Mouse (Mus musculus) c-Kit-positive CD71-positive TER-119-positive erythroid progenitor cells, embryonic 14.5 days (primary cell): Measurements from ENCODE around the gene Ttc6.

Experiments used
- DNase-seq: peaks from one replicate; pipeline ENCODE4 v3.0.0-alpha.2; 2013; ENCODE audit warnings: low spot score

Ttc6 gene

DNA sequence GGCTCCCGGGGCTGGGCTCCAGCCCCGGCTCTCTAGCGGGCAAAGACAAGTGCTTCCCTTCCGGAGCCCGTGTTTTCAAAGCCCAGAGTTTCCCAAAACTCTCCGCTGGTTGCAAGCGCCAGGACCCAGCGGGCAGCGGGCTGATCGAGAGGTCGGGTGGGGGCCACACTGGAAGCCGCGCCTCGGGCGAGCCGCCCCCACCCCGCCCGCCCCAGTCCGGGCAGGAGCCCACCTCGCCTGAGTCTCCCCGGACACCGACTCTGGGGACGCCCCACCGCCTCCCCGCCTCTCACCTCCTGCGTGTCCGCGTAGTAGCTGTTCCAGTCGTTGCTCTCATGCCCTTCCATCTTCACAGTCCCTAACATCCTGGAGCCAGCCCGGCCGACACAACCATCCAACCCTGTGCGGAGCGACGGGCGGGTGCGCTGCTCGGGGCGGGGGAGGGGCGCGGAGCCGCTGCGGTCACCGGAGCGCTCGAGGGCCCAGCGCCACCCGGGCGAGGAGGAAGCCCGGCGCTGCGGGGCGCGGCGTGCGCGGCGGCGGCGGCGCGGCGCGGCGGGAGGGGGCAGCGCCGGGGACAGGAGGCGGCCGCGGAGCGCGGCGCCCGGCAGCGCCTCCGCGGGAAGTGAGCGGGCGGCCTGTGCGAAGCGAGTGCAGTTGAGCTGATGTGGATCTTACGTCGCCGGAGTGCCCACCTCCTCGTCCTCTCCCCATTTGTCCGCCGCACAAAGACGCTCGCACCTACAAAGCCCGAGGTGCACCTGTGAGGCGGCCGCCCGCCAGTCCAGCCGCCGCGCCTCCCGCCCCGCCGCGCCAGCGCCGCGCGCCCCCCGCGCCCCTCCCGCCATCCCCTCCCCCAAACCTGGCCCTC is 18.3 kb upstream of the Ttc6 start:
- DNase-seq, result no peak

DNA sequence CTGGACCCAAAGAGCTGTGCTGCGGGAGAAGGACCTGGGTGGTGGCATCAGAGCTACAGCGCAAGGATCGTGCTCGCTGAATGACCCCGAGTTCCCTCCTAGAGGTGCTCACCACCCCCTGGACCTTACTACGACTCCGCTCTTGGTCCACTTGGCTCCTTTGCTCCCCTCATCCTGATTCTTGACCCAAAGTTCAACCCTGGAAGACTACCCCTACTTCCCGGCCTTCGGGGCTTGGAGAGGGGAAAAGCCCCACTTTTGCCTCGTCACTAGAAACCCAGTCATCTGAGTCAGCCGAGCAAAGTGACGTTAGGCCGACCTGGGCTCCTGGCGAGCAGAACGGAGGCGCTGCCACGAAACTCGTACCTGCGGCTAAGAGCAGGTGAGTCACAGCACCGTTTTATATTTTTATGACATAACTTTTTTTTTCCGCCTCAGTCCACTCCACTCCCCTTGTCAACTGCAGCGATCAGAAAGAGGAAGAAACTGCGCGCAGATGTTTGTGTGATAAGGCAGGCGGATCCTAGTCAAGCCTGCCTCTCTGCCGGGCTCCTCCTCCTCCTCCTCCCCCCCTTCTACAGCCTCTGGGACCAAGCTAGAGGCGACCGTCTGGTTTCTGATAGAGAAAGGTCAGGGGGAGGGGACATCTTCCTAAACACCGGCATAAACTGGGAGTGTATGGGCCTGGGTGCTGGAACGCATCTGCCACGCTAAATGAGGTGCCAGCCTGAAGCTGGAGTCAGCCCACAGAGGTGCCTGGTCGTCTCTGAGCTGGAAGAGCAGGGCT is 17.3 kb upstream of the Ttc6 start, which contains the start of gene Foxa1:
Gene Foxa1, minus strand, starts transcription at position 502 of the 787 bp plus-strand sequence.
- no peak for DNase-seq

DNA sequence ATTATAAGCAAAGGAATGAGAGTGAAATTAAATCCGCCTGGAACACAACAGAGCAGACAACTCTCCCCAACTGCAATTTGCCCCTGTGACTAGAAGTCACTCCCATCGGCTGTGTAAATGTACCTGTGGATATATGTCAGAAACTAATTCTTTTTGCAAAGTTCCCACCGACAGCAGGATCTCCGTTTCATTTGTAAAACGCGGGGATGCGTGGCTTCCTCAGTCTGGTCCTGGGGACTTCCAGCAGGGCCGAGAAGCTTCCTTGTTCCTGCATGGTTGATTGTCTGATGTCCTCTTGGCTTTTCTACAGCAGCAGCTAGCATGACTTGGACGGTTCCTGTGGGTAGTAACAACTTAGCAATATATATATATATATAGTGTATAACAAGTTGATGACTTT is 16.0 kb upstream of the Ttc6 start:
- no peak for DNase-seq

DNA sequence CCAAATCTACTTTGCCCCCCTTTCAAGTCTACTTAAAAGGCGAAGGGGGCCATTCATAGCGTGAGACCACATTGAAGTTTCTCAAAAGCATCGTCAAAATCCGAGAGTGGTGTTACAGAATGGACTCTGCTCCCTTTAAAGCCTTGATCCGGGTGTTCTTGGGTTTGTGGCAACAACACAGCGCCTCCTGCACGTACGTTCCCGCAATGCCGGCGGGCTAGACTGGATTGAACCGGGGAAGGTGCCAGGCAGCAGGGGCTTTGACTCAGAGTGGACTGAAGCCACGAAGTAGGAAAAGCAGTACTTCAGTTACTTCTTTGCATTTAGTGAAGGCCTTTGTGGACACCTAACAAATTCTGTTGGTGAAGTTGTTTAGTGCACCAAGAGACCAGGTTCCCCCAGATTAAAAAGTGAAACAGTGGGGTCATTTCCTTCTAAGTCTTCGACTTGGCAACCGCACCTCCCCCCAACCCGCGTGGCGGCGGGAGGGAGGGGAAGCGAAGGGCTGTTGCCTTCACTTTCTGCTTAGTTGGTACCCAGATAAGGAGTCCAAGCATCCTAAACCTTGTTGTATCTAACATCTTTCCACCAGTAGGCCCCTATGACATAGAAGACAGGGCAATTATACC is 15.4 kb upstream of the Ttc6 start:
- no peak for DNase-seq

DNA sequence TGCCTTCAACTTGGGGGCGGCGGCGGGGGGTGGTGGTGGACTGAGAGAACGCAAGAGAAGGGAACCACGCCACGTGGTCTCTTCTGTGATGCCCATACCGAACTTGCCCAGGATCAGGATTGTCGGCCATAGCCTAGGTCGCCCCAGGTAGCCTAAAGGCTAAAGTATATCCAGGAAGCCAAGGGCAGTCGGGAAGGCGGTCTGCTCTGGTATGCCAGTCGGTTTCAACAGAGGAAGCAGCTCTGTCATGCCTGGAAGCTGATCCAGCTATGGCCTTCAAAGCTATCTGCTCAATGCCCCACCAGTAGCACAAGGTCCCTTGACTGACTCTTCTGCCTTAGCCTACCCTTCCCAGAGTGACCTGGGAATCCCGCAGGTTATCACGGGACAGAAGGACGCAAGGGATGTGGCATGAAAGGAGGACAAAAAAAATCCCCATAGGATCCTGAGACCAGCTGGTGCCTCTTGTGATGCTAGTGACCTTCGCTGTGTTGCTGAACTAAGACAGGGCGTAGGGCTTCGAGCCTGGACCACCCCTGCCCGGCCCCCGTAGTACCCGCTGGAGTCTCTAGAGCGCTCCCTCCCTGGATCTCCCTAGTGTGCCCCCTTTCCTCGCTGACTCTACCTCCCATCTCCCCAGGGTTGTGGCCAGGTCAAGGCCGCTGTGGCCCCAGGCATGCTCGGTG is 14.8 kb upstream of the Ttc6 start:
- no peak for DNase-seq

DNA sequence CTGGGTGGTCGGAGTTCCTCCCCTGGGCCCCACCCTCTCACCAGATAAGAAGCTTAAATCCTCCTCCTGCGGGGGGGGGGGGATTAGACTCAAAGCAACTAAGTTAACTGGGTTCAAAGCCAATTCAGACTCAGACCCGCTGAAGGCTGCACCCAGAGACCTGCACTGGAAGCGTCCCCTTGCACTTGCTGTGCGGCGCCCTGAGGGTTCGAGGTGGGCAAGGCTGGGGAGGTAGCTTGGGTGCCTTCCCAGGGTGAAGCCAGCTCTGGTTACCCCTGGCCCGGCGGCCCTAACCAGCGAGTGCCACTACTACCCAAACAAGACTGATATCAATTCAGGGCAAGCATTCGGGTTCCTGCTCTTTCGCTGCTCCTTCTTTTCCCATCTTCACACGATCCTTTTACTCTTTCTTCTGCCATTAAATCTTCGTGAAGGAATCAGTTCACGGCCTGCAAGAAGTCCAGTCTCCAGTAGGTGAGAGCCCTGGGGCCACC is 14.2 kb upstream of the Ttc6 start:
- DNase-seq, result no peak

DNA sequence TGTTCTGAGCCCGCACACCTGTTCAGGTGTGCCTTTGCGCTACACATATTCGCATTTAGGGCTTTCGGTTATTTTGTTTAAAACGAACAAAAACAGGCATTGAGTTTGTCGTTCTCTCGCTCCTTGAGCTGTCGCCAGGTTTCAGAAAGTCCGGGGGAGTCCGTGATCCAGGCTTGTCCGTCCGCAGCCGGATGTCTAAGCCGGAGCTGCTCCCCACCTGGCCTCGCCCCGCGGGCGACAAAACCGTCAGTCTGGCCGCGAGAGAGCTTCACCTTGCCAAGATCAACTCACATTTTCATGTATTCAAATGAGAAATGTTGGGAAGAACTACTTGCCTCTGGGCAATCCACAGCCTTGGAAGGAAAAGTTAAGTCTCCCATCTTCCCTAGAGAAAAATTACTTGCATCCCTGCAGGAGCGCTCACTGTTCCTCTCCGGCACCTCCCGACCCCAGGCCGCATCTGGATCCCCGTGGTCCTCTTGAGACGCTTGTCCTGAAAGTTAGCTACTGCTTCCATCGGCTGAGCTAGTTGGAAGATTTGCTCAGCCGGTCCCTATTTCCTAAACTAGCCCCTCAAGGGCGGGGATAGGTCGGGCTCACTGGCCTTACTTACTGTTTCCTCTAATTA is 13.6 kb upstream of the Ttc6 start:
- no peak for DNase-seq

DNA sequence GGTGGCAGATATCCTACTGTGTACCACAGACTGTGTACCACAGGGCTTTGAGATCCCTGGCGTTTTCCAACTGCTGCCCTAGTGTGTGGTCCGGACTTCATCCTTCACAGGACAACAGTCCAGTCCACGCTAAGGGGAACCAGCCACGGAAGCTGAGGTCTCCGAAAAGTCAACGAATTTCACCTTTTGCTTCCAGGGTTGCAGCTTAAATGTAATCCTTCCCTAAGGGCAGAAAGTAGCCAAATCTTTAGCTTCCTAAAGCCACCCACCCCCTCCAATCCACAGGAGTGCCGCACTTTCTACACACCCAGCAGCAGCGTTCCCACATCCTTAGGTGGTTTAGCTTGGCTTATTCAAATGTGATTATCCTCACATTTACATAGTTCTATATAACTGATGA is 13.0 kb upstream of the Ttc6 start:
- no peak for DNase-seq

DNA sequence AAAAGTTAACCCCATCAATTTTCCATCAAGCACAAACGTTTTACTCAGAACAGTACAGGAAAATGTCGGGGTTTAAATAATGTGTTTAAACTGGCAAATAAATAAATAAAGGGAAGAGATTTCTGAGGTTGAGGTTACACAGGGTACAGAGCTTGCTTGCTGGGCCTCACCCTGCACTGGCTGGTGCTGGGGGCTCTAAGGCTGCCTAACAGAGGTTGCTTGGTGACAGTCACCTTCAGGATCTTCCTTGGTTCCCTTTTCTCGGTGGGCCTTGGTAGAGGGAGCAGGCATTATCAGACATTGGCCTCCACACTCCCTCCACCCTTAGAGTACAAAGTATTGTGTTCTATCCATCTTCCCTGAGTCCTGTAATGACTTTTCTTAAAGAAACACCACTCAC is 11.6 kb upstream of the Ttc6 start:
- no peak for DNase-seq

DNA sequence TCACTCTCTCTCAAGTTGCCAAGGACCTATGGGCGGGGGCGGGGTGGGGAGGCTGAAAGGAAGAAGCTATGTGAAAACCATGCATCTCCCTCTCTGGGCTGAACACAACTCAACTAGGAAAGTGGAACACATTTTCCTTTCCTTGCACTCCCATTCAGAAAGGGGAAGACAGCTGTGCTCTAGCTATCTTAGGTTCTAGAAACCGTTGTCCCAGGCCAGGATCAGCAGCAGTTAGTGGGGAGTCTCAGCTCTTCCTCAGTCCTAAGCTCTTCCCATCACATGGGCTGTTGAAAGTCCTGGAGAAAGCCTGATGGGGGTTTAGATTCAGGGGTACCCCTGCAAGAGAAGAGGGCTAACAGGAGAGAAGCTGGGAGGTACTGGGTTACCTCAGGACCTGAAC is 9.8 kb upstream of the Ttc6 start:
- DNase-seq, result no peak

DNA sequence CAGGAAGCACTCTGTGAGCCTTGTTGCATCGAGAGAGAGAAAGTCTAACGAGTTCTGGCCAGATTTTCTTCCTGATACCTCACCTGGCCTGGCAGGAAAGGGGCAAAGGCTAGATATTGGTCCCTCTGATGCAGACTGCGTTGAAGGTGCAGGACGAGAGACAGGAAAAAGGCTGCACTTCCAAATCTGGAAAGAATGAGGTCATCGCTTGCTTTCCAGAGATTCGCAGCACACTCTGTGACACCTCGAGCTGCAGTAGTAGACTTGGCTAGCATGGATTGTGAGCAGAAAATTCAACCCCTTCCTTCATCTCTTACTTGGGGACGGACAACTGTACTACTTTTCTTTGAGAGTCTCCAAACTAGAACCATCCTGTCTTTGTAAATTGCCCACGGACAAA is 7.9 kb downstream of the Ttc6 start:
- DNase-seq, result no peak

DNA sequence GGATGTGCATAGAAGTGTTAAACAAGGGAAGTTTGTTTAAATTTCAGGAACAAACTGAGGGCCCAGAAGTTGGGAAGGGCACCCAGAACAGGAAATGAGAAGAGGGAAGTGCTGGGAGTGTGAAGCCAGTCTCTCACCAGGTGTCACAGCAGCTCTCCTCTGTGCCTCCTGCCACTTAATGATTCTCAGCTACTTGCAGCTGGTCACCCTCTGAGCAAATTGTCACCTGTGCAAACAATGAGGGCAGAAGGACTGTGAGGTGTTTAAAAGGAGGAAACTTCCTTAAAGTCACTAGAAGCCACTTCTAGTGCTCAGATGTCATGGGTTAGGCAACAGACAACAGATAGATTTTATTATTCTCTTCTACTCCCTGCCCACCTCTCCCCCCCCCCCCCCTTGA is 8.5 kb downstream of the Ttc6 start:
- DNase-seq, result no peak

DNA sequence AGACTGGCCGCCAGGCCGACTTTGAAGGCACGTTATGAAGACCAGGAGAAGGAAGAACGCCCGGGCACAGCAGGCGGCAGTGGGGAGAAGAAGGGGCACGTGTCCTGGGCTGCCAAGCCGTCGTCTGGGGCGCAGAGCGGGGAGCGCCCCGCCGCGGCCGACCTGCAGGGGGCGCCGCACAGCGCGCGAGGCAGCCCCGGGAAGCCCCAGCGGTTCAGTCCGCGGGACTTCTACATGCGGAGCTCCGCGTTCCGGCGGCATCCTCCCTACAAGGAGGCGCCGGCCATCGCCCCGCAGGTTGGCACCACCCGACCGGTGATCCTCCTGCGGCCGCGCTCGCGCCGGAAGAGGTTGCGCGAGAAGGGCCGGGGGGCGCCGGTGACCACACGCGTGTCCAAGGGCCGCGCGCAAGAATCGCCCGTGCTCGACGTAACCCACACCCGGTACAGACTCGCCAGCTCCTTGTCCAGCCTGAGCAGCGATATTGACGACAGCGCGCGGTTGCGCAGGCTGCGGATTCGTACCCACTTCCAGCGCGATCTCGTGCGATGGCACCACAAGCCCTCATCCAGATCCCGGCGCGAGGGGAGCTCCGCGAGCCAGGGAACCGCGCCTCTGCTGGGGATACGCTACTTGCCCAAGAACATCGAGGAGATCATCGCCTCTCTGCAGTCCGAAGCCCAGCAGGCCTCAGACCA is 12.2 kb downstream of the Ttc6 start:
- DNase-seq, result no peak

DNA sequence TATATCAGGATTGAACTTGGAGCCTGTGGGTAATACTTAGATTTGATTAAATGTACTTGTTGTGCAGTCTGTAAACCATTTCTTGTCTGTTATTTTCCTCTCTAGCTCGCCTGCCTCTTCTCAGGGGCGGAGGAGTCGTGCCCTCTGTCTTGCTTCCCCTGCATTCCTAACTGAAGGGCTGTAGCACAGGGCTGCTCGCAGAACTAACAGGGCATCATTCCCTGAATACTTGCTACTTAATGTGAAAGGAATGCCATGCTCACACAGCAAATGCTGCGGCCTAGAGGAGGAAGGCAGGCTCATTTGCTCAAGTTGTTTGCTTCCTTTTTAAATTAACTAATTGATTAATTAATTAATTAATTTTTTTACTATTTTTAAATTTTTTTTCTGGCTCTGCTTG is 43.7 kb downstream of the Ttc6 start:
- DNase-seq, result no peak

DNA sequence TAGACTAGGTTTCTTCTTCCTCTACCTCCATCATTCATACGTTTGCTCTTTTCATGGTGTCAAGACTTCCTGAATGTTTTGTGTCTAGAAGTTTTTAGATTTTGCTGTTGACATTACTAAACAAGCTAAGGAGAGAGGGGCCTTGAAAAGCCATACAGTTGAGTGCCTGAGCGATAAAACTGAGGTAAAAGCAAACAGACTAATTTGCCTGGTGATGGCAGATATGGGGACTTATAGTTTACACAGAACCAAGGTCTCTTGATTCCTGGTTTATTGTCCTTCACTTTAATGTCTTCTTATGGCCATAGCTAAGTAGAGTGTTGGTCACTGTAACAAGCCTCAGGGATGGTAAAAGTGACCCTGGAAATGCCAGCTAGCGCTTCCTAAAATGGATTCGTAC is 51.2 kb downstream of the Ttc6 start:
- DNase-seq, result no peak

DNA sequence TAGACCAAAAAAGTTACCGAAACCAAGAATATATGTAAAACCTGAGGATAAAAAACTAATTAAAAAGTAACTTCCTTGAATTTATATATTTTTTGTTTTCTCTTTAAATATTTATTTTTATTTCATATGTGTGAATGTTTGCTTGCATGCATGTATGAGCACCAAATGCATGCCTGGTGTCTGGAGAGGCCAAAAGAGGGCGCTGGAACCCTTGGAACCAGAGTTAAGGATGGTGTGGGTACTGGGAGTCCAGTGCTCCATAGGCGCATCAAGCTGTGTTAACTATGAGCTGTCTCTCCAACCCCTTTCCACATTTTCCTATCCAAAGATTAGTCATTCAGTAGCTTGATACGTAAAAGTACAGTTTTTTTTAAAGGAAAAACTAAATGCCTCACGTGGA is 58.1 kb downstream of the Ttc6 start:
- no peak for DNase-seq

DNA sequence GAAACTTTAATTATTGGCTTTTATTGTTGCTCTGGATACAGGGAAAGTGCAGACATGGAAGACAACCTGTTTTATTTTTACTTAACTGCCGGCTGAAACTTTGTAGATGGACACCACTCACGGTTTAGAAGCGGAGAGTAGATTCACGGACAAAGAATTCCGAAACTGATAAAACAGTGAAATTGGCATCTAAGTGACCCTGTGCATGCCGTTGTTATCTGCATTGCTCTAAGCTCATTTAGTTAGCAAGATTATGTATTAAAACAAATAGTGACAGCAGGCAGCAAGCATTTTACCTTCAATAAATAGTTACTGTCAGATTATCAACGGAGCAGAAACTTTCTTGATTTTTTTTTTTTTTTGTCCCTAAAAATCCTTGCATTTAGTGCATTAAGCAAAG is 59.4 kb downstream of the Ttc6 start:
- no peak for DNase-seq

DNA sequence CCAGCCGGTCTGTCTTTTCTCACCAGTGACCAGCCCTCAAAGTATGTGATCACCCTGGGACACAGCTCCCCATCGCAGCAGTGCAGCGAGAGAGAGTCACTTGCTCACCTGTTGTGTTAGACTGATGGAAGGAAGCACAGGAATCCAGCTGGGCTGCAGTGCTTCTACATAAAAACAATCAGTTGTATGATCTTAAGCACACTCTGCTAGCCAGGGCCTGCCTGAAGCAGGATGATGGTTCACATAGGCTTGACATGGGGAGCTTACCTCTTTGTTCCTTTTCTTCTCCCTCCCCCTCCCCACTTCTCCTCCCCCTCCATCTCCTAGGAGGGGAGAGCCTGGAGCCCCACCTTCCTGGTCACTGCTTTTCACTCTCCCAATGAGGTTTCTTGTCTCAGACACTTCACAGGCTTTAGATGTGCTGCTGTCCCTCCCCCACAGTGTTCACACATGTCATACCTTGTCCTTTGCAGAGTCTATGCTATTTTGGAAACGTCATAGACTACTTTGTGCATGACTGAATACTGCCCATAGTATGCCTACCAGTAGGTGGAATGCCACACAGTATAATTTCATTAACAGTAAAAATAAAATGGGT is 60.2 kb downstream of the Ttc6 start:
- DNase-seq, result no peak

DNA sequence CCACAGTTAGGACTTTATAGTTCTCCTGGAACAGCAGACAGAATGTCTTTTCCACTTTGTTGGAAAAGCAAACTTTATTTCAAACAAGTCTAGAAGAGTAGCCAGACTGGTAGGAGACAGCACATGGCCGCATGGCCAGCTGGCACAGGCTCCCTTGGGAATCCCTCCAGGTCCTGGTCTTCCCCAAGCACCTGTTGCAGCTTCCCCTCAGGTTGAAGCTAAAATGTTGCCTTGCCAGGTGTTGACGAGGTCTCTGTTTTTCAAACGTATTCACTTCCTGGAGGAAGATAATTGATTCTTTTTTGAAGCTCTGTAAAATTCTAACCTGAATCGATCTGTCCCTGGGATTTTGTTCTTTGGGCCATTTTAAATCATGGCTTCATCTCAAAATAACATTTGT is 86.1 kb downstream of the Ttc6 start:
- DNase-seq, result no peak

DNA sequence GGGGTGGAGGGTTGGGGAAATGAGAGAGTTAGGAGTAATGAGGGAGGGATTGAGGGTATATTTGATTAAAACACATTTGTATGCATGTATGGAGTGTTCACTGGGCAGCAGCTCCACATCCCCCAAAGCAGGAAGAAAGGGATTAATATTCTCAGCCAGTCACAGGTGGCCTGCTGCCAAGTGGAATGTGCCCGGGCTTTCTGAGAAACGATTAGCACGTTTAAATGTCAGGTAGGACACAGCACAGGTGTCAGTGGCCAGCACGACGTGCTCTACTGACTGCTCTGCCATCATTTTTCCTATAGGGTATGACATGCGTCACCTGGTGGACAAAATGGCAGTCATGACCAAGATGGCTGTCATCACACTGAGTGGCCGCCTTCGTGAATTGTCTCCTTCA is 86.8 kb downstream of the Ttc6 start:
- DNase-seq, result no peak
